Mouse (Mus musculus): Measurements from ENCODE around the gene Nprl3.

DNA sequence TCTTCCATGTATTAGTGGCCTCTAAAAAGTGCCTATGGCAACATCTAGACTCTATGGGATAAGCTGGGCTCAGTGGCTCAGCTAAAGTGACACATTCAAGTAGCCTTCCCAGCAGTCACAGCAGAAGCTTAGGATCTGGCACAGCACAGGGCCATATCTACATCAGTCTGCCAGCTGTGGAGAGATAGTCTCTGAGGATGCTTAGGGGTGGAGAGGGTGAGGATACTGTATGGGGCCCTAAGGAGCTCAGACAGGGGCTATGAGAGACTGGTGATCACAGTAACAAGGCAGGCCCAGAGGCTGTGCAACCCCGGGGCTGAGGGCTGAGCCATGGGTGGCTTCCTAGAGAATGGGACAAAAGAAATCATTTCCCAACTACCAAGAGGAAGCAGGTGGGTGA lies 39.5 kb upstream of the Nprl3 start:
- TF ChIP-seq TAL1 (IDR thresholded peaks at IDR 0.05; ENCODE audit: low read length) (no peak), GATA1 (IDR thresholded peaks at IDR 0.05; ENCODE audit: low read length) (no peak)

Data from erythroblast, embryonic 14.5 days (primary cell).